Mouse (Mus musculus) liver, postnatal 0 days (tissue): ENCODE measurements at regions not wholly inside any gene's neighbourhood (a gene's known extent, or its start where the extent isn't known, plus 50 kb on each side); places are given as distances from the start of the nearest gene placed in this dataset.

Source experiments
- CTCF ChIP-seq: sonication (generic); IDR thresholded peaks from 2 replicates; pipeline ENCODE4 v1.5.1; 2016; ENCODE audit warnings: antibody characterized with exemption, low read depth
- EP300 ChIP-seq: IDR thresholded peaks from 2 replicates; pipeline ENCODE4 v1.6.1; 2016; ENCODE audit warnings: antibody characterized with exemption, low read depth, mild to moderate bottlenecking

DNA sequence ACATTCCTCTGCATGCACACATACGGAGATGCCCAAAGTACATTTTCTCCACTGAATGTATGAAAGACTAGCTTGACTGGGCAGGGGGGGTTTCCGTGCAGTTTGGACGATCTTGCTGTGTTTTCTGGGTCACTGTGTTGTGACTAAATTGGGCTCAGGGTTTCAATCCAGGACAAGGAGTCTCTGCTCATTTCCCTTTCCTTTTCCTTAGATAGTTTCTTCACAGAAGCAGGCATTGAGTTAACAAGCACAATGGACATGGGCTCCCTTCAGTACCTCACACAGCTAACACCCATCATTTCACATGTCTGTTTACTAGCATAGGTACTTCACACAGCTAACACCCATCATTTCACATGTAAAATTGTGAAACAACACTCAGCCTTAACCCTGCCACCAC is 73.2 kb upstream of the Ankrd28 start:
- TF ChIP-seq CTCF: no peak
- no peak; the same call in 1 of the 2 replicates for TF ChIP-seq EP300
